Mouse (Mus musculus) splenic B cell, adult 2 months (primary cell): Measurements from ENCODE around the gene Amer1.

Source experiments
- DNase-seq: peaks from one replicate; pipeline ENCODE4 v3.0.0-alpha.2; 2011; ENCODE audit warnings: low read depth, low spot score
- H3K27me3 ChIP-seq: 2 replicates; pipeline ENCODE4 v1.6.1; 2012; ENCODE audit warnings: mild to moderate bottlenecking, low read length, moderate library complexity, mixed read lengths; ENCODE audit not compliant: control insufficient read depth, poor library complexity, insufficient read depth, severe bottlenecking
- H3K36me3 ChIP-seq: 2 replicates; pipeline ENCODE4 v1.6.1; 2012; ENCODE audit warnings: mild to moderate bottlenecking, low read length, moderate library complexity, mixed read lengths; ENCODE audit not compliant: control insufficient read depth, poor library complexity, insufficient read depth, severe bottlenecking

Amer1 gene

GRCm38 (mm10) chrX:95444776-95445111 is at the start of gene Amer1:
TSS of gene Amer1 (minus strand) at chrX:95444872.
- H3K36me3 ChIP-seq: no peaks in the 10 kb centered on the region
- peak; percentile 90 for DNase-seq
- H3K27me3 ChIP-seq: no peaks in the 10 kb centered on the region

GRCm38 (mm10) chrX:95457166-95457565 is 12.5 kb upstream of the Amer1 start:
- H3K27me3 ChIP-seq: no peaks in the 10 kb centered on the region
- DNase-seq: no peak
- H3K36me3 ChIP-seq: no peaks in the 10 kb centered on the region

- no peak for DNase-seq
- H3K27me3 ChIP-seq: no peaks in the 10 kb centered on the region
- H3K36me3 ChIP-seq: no peaks in the 10 kb centered on the region
Measured at GRCm38 (mm10) chrX:95445866-95446265, 1.2 kb upstream of the Amer1 start.

- DNase-seq: no peak
- no peaks in the 10 kb centered on the region for H3K36me3 ChIP-seq
- H3K27me3 ChIP-seq: no peaks in the 10 kb centered on the region
Measured at GRCm38 (mm10) chrX:95445141-95445540, 469 bp upstream of the Amer1 start.

GRCm38 (mm10) chrX:95443898-95444775 is 535 bp downstream of the Amer1 start:
- no peaks in the 10 kb centered on the region for H3K36me3 ChIP-seq
- no peaks in the 10 kb centered on the region for H3K27me3 ChIP-seq
- peak; percentile 35 for DNase-seq

- DNase-seq: no peak
- no peaks in the 10 kb centered on the region for H3K36me3 ChIP-seq
- H3K27me3 ChIP-seq: no peaks in the 10 kb centered on the region
Measured at GRCm38 (mm10) chrX:95443390-95443789, 1.3 kb downstream of the Amer1 start.

- DNase-seq: no peak
- no peaks in the 10 kb centered on the region for H3K36me3 ChIP-seq
- no peaks in the 10 kb centered on the region for H3K27me3 ChIP-seq
Measured at GRCm38 (mm10) chrX:95442261-95442660, 2.4 kb downstream of the Amer1 start.

- H3K36me3 ChIP-seq: no peaks in the 10 kb centered on the region
- H3K27me3 ChIP-seq: no peaks in the 10 kb centered on the region
- no peak for DNase-seq
Measured at GRCm38 (mm10) chrX:95441290-95441689, 3.4 kb downstream of the Amer1 start.

- H3K27me3 ChIP-seq: no peaks in the 10 kb centered on the region
- DNase-seq: no peak
- H3K36me3 ChIP-seq: no peaks in the 10 kb centered on the region
Measured at GRCm38 (mm10) chrX:95438491-95438890, 6.2 kb downstream of the Amer1 start.

- H3K27me3 ChIP-seq: no peaks in the 10 kb centered on the region
- H3K36me3 ChIP-seq: no peaks in the 10 kb centered on the region
- no peak for DNase-seq
Measured at GRCm38 (mm10) chrX:95437236-95437635, 7.4 kb downstream of the Amer1 start.

- no peaks in the 10 kb centered on the region for H3K36me3 ChIP-seq
- no peak for DNase-seq
Measured at GRCm38 (mm10) chrX:95373101-95373500, 71.6 kb downstream of the Amer1 start.

More at GRCm38 (mm10) chrX:95373101-95373500, 71.6 kb downstream of the Amer1 start:
- no peaks in the 10 kb centered on the region for H3K27me3 ChIP-seq
